In the genomic region with DNA sequence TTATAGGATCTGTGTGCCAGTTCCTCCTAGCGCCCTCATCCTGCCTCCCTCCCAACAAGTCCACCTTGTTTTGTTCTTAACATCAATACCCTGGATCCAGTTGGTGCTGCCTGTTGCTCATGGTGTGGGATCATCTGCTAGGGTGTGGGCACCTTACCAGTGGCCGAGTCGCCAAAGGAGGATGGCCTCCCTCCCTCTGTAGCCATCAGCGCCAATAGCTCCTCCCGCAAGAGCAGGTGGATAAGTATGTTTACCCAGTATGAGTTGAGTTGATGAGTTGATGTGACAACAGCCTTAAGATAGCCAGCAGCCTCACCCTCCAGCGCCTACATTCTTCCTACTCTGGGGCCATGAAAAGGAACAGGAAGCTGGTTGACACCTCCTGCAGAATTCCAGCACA, we compare ENCODE assay signal across 26 mouse cellular contexts. TPM values are rescaled to one million over a fixed set of nuclear protein-coding genes. Genes with fewer than 3 reads are reported as not detected.
DNase-seq lines count a peak whose midpoint lies in the region; ATAC-seq and TF ChIP-seq lines count a peak whose summit lies in the region.
"Had no signal": no experiment of that assay in that cellular context is flagged by ENCODE, and none has a peak within 500 bp of the region (broad histone marks: within the 10 kb centered on the region; RNA-seq: fewer than 3 reads in every experiment).

No protein-coding gene starts in this region.

- no peak overlapping the region for H3K4me3 ChIP-seq in intestine, embryonic 16.5 days (ENCODE audit: low read length)
- H3K4me3 ChIP-seq in intestine, postnatal 0 days (ENCODE audit: low read depth, low read length) = no peak overlapping the region
- H3K4me3 ChIP-seq in megakaryocyte, embryonic 14.5 days (replicated peaks) = peak overlapping the region; percentile 19
- peak overlapping the region; percentile 51 for H3K4me3 ChIP-seq in testis, adult 2 months (ENCODE audit: control insufficient read depth, low read depth, low read length)
- H3K4me3 ChIP-seq in stomach, postnatal 0 days (ENCODE audit: low read depth, low read length) = no peak overlapping the region
- no peak overlapping the region for H3K4me3 ChIP-seq in heart, embryonic 11.5 days (ENCODE audit: low read depth, low read length)
- H3K4me3 ChIP-seq: embryonic facial prominence, embryonic 13.5 days; embryonic facial prominence, embryonic 15.5 days; erythroblast, embryonic 14.5 days; forebrain, embryonic 10.5 days; forebrain, embryonic 12.5 days had no signal

- H3K27ac ChIP-seq in intestine, embryonic 16.5 days (ENCODE audit: low read length) = no peak overlapping the region
- H3K27ac ChIP-seq in intestine, postnatal 0 days (ENCODE audit: low read depth, low read length) = no peak overlapping the region
- no peak overlapping the region for H3K27ac ChIP-seq in testis, adult 2 months (ENCODE audit: control insufficient read depth, insufficient read depth, low read depth, low read length)
- no peak overlapping the region for H3K27ac ChIP-seq in stomach, postnatal 0 days (replicated peaks)
- no peak overlapping the region for H3K27ac ChIP-seq in heart, embryonic 11.5 days (ENCODE audit: low read depth, low read length)
- H3K27ac ChIP-seq: embryonic facial prominence, embryonic 13.5 days; embryonic facial prominence, embryonic 15.5 days; forebrain, embryonic 10.5 days; forebrain, embryonic 12.5 days had no signal

- no peak for TF ChIP-seq POLR2A in testis, adult 2 months (IDR thresholded peaks at IDR 0.05; ENCODE audit: control insufficient read depth, low read depth, low read length)

- no peak for TF ChIP-seq EP300 in stomach, postnatal 0 days (optimal IDR thresholded peaks at IDR 0.05)

- no peaks in the 10 kb centered on the region for H3K27me3 ChIP-seq in intestine, embryonic 16.5 days (replicated peaks; ENCODE audit: control insufficient read depth, insufficient read depth, low read length)
- H3K27me3 ChIP-seq in intestine, postnatal 0 days (replicated peaks; ENCODE audit: control insufficient read depth, insufficient read depth, low read length) = no peaks in the 10 kb centered on the region
- H3K27me3 ChIP-seq in megakaryocyte, embryonic 14.5 days (replicated peaks) = peaks cover 19% of the 10 kb centered on the region
- H3K27me3 ChIP-seq in testis, adult 2 months (ENCODE audit: control insufficient read depth, insufficient read depth, low read length) = no peaks in the 10 kb centered on the region
- no peaks in the 10 kb centered on the region for H3K27me3 ChIP-seq in stomach, postnatal 0 days (ENCODE audit: control insufficient read depth, insufficient read depth, low read length)
- no peaks in the 10 kb centered on the region for H3K27me3 ChIP-seq in heart, embryonic 11.5 days (ENCODE audit: control insufficient read depth, insufficient read depth, low read length)
- H3K27me3 ChIP-seq: embryonic facial prominence, embryonic 13.5 days; embryonic facial prominence, embryonic 15.5 days; forebrain, embryonic 12.5 days had no signal

- no peak overlapping the region for H3K4me2 ChIP-seq in intestine, embryonic 16.5 days (ENCODE audit: low read depth, low read length)
- H3K4me2 ChIP-seq in intestine, postnatal 0 days (replicated peaks; ENCODE audit: low read depth) = no peak overlapping the region
- H3K4me2 ChIP-seq in stomach, postnatal 0 days (replicated peaks; ENCODE audit: low read depth) = no peak overlapping the region
- H3K4me2 ChIP-seq in heart, embryonic 11.5 days = no peak overlapping the region
- H3K4me2 ChIP-seq: embryonic facial prominence, embryonic 13.5 days; embryonic facial prominence, embryonic 15.5 days; forebrain, embryonic 12.5 days had no signal

- no peak overlapping the region for H3K9ac ChIP-seq in intestine, embryonic 16.5 days (ENCODE audit: low read depth, low read length)
- H3K9ac ChIP-seq in intestine, postnatal 0 days (ENCODE audit: low read depth, low read length) = no peak overlapping the region
- no peak overlapping the region for H3K9ac ChIP-seq in stomach, postnatal 0 days (ENCODE audit: low read length)
- no peak overlapping the region for H3K9ac ChIP-seq in heart, embryonic 11.5 days (ENCODE audit: low read depth, low read length)
- H3K9ac ChIP-seq: embryonic facial prominence, embryonic 13.5 days; embryonic facial prominence, embryonic 15.5 days; forebrain, embryonic 12.5 days had no signal

- no peak for DNase-seq in testis, postnatal 10 days (ENCODE audit: low spot score)
- no peak for DNase-seq in stomach, postnatal 0 days (ENCODE audit: low spot score)
- DNase-seq: adrenal gland, adult 2 months; adrenal gland, postnatal 10 days; adrenal gland, postnatal 25 days; cerebellum, adult 11 months; cerebellum, adult 18-20 months; cerebellum, adult 8-10 months; cerebellum, adult 9-11 months; cerebellum, postnatal 14 days; cerebellum, postnatal 36 days; embryo, embryonic 11 days had no signal

- H3K9me3 ChIP-seq in intestine, embryonic 16.5 days (ENCODE audit: control insufficient read depth, low read length) = no peaks in the 10 kb centered on the region
- H3K9me3 ChIP-seq in intestine, postnatal 0 days (ENCODE audit: control insufficient read depth) = no peaks in the 10 kb centered on the region
- H3K9me3 ChIP-seq in megakaryocyte, embryonic 14.5 days = no peaks in the 10 kb centered on the region
- no peaks in the 10 kb centered on the region for H3K9me3 ChIP-seq in stomach, postnatal 0 days (ENCODE audit: control insufficient read depth, low read length)
- H3K9me3 ChIP-seq in heart, embryonic 11.5 days (replicated peaks; ENCODE audit: control insufficient read depth, low read length) = no peaks in the 10 kb centered on the region
- H3K9me3 ChIP-seq: embryonic facial prominence, embryonic 13.5 days; embryonic facial prominence, embryonic 15.5 days; forebrain, embryonic 10.5 days; forebrain, embryonic 12.5 days had no signal

- TF ChIP-seq CTCF in intestine, postnatal 0 days (IDR thresholded peaks at IDR 0.05; ENCODE audit: low read depth) = no peak
- no peak for TF ChIP-seq CTCF in testis, adult 2 months (IDR thresholded peaks at IDR 0.05; ENCODE audit: control insufficient read depth, insufficient read depth, insufficient replicate concordance, low read depth, low read length)
- no peak for TF ChIP-seq CTCF in stomach, postnatal 0 days (IDR thresholded peaks at IDR 0.05; ENCODE audit: low read depth)

- H3K36me3 ChIP-seq in intestine, embryonic 16.5 days (ENCODE audit: control insufficient read depth, insufficient read depth, low read length) = no peaks in the 10 kb centered on the region; the same call in 1 of the 2 replicates
- peaks cover 7% of the 10 kb centered on the region; the same call in 1 of the 2 replicates for H3K36me3 ChIP-seq in intestine, postnatal 0 days (ENCODE audit: control insufficient read depth, insufficient read depth)
- peaks cover 40% of the 10 kb centered on the region for H3K36me3 ChIP-seq in megakaryocyte, embryonic 14.5 days (replicated peaks; ENCODE audit: low read length)
- no peaks in the 10 kb centered on the region; the same call in 1 of the 2 replicates for H3K36me3 ChIP-seq in testis, adult 2 months (ENCODE audit: control insufficient read depth, insufficient read depth, low read length)
- H3K36me3 ChIP-seq in stomach, postnatal 0 days (ENCODE audit: control insufficient read depth, insufficient read depth, low read length) = 0 out of 2 replicates have a peak, but pooled peaks cover 2% of the 10 kb centered on the region
- H3K36me3 ChIP-seq in heart, embryonic 11.5 days (ENCODE audit: control insufficient read depth, insufficient read depth, low read length) = 0 out of 2 replicates have a peak, but pooled peaks cover 5% of the 10 kb centered on the region
- H3K36me3 ChIP-seq: embryonic facial prominence, embryonic 15.5 days had no signal

- WGBS in intestine, embryonic 16.5 days = 55% methylated on average over 6 of the region's 6 CpGs
- 50% methylated on average over 6 of the region's 6 CpGs for WGBS in intestine, postnatal 0 days
- WGBS in stomach, postnatal 0 days = 65% methylated on average over 6 of the region's 6 CpGs
- 58% methylated on average over 6 of the region's 6 CpGs for WGBS in heart, embryonic 11.5 days (ENCODE audit: insufficient replicate concordance)

- ATAC-seq in intestine, embryonic 16.5 days = peak; percentile 30; the same call in 1 of the 2 replicates
- ATAC-seq in intestine, postnatal 0 days = no peak
- ATAC-seq in megakaryocyte, adult 5-6 weeks (ENCODE audit: poor library complexity, severe bottlenecking) = no peak
- ATAC-seq in stomach, postnatal 0 days (ENCODE audit: low FRiP score, low TSS enrichment) = 0 out of 2 replicates have a peak, but pooled peaks have one; percentile 22
- ATAC-seq in heart, embryonic 11.5 days (replicated peaks; ENCODE audit: insufficient number of reproducible peaks, low FRiP score, low TSS enrichment) = no peak
- ATAC-seq: forebrain, embryonic 14.5 days had no signal

- H3K4me1 ChIP-seq in intestine, embryonic 16.5 days (ENCODE audit: control insufficient read depth, insufficient read depth, low read length) = 0 out of 2 replicates have a peak, but pooled peaks cover 2% of the 10 kb centered on the region
- H3K4me1 ChIP-seq in intestine, postnatal 0 days (replicated peaks; ENCODE audit: control insufficient read depth, insufficient read depth, low read length) = no peaks in the 10 kb centered on the region
- peaks cover 18% of the 10 kb centered on the region for H3K4me1 ChIP-seq in megakaryocyte, embryonic 14.5 days
- H3K4me1 ChIP-seq in testis, adult 2 months (ENCODE audit: control insufficient read depth, insufficient read depth, low read length) = no peaks in the 10 kb centered on the region; the same call in none of the 2 replicates
- H3K4me1 ChIP-seq in stomach, postnatal 0 days (replicated peaks; ENCODE audit: control insufficient read depth, insufficient read depth) = 0 out of 2 replicates have a peak, but pooled peaks cover 3% of the 10 kb centered on the region
- peaks cover 5% of the 10 kb centered on the region; the same call in 1 of the 2 replicates for H3K4me1 ChIP-seq in heart, embryonic 11.5 days (ENCODE audit: control insufficient read depth, insufficient read depth, low read length)
- H3K4me1 ChIP-seq: embryonic facial prominence, embryonic 13.5 days had no signal

RNA-seq across cellular contexts. Expression of a gene that starts 5.3 kb away (rescaled TPM):
- polyA plus RNA-seq in intestine, embryonic 16.5 days (2015; fragmentation: Nextera tagmentation; extraction: Ambion mirVana) = 5.2 and 5.6 TPM in 2 replicates
- 2.4 and 2.5 TPM in 2 replicates for polyA plus RNA-seq in intestine, postnatal 0 days (2015; fragmentation: Nextera tagmentation; extraction: Ambion mirVana)
- 0.70 TPM in 1 of 2 replicates, not detected in the other for polyA plus RNA-seq in megakaryocyte, embryonic 14.5 days (2012; ENCODE audit: insufficient read depth, low replicate concordance)
- total RNA-seq in megakaryocyte, adult 5-6 weeks (2015) = 0.41 and 0.49 TPM in 2 replicates
- 0.08 and 0.44 TPM in 2 replicates for total RNA-seq in megakaryocyte, adult 5-6 weeks (2017)
- polyA plus RNA-seq in testis, adult 2 months (2012; rRNA removed) = 28.1 and 30.4 TPM in 2 replicates
- 2.8 TPM in 2 replicates for polyA plus RNA-seq in stomach, postnatal 0 days (2015; fragmentation: Nextera tagmentation; extraction: Ambion mirVana)
- polyA plus RNA-seq in heart, embryonic 11.5 days (2014; fragmentation: Nextera tagmentation; extraction: Ambion mirVana) = 11.9 and 12.2 TPM in 2 replicates
- polyA plus RNA-seq: erythroblast, embryonic 14.5 days had no signal

RNA-seq across cellular contexts. Expression of a gene that starts 5.4 kb away (rescaled TPM):
- polyA plus RNA-seq in intestine, embryonic 16.5 days (2015; fragmentation: Nextera tagmentation; extraction: Ambion mirVana) = 0.37 and 0.39 TPM in 2 replicates
- 0.09 and 0.20 TPM in 2 replicates for polyA plus RNA-seq in intestine, postnatal 0 days (2015; fragmentation: Nextera tagmentation; extraction: Ambion mirVana)
- polyA plus RNA-seq in megakaryocyte, embryonic 14.5 days (2012; ENCODE audit: insufficient read depth, low replicate concordance) = 0.15 TPM in 1 of 2 replicates, not detected in the other
- 0.09 TPM in 1 of 2 replicates, not detected in the other for total RNA-seq in megakaryocyte, adult 5-6 weeks (2015)
- 0.15 TPM in 1 of 2 replicates, not detected in the other for total RNA-seq in megakaryocyte, adult 5-6 weeks (2017)
- 48.4 and 56.7 TPM in 2 replicates for polyA plus RNA-seq in testis, adult 2 months (2012; rRNA removed)
- 0.12 TPM in 2 replicates for polyA plus RNA-seq in stomach, postnatal 0 days (2015; fragmentation: Nextera tagmentation; extraction: Ambion mirVana)
- not detected in 2 replicates for polyA plus RNA-seq in heart, embryonic 11.5 days (2014; fragmentation: Nextera tagmentation; extraction: Ambion mirVana)
- total RNA-seq: common myeloid progenitor, adult 5-6 weeks had no signal

RNA-seq across cellular contexts. Expression of a gene that starts 14.2 kb away (rescaled TPM):
- polyA plus RNA-seq in intestine, embryonic 16.5 days (2015; fragmentation: Nextera tagmentation; extraction: Ambion mirVana) = 2.9 and 3.1 TPM in 2 replicates
- polyA plus RNA-seq in intestine, postnatal 0 days (2015; fragmentation: Nextera tagmentation; extraction: Ambion mirVana) = 2.1 and 2.2 TPM in 2 replicates
- 11.8 and 25.3 TPM in 2 replicates for polyA plus RNA-seq in megakaryocyte, embryonic 14.5 days (2012; ENCODE audit: insufficient read depth, low replicate concordance)
- total RNA-seq in megakaryocyte, adult 5-6 weeks (2015) = 4.0 and 4.1 TPM in 2 replicates
- 7.4 and 7.9 TPM in 2 replicates for total RNA-seq in megakaryocyte, adult 5-6 weeks (2017)
- polyA plus RNA-seq in testis, adult 2 months (2012; rRNA removed) = 0.64 and 0.72 TPM in 2 replicates
- polyA plus RNA-seq in stomach, postnatal 0 days (2015; fragmentation: Nextera tagmentation; extraction: Ambion mirVana) = 7.3 and 7.5 TPM in 2 replicates
- 2.9 and 3.0 TPM in 2 replicates for polyA plus RNA-seq in heart, embryonic 11.5 days (2014; fragmentation: Nextera tagmentation; extraction: Ambion mirVana)

RNA-seq across cellular contexts. Expression of a gene that starts 31.7 kb away (rescaled TPM):
- 95.3 and 122 TPM in 2 replicates for polyA plus RNA-seq in intestine, embryonic 16.5 days (2015; fragmentation: Nextera tagmentation; extraction: Ambion mirVana)
- 283 and 305 TPM in 2 replicates for polyA plus RNA-seq in intestine, postnatal 0 days (2015; fragmentation: Nextera tagmentation; extraction: Ambion mirVana)
- polyA plus RNA-seq in megakaryocyte, embryonic 14.5 days (2012; ENCODE audit: insufficient read depth, low replicate concordance) = 2.7 and 9.7 TPM in 2 replicates
- total RNA-seq in megakaryocyte, adult 5-6 weeks (2015) = 108 and 109 TPM in 2 replicates
- total RNA-seq in megakaryocyte, adult 5-6 weeks (2017) = 57.0 and 66.9 TPM in 2 replicates
- 16.2 and 18.5 TPM in 2 replicates for polyA plus RNA-seq in testis, adult 2 months (2012; rRNA removed)
- 47.5 and 53.3 TPM in 2 replicates for polyA plus RNA-seq in stomach, postnatal 0 days (2015; fragmentation: Nextera tagmentation; extraction: Ambion mirVana)
- 71.2 and 72.5 TPM in 2 replicates for polyA plus RNA-seq in heart, embryonic 11.5 days (2014; fragmentation: Nextera tagmentation; extraction: Ambion mirVana)

RNA-seq across cellular contexts. Expression of a gene that starts 36.6 kb away (rescaled TPM):
- polyA plus RNA-seq in intestine, embryonic 16.5 days (2015; fragmentation: Nextera tagmentation; extraction: Ambion mirVana) = 0.28 and 0.45 TPM in 2 replicates
- polyA plus RNA-seq in intestine, postnatal 0 days (2015; fragmentation: Nextera tagmentation; extraction: Ambion mirVana) = 1.9 TPM in 2 replicates
- 0.31 and 1.4 TPM in 2 replicates for polyA plus RNA-seq in megakaryocyte, embryonic 14.5 days (2012; ENCODE audit: insufficient read depth, low replicate concordance)
- total RNA-seq in megakaryocyte, adult 5-6 weeks (2015) = 0.25 TPM in 1 of 2 replicates, not detected in the other
- total RNA-seq in megakaryocyte, adult 5-6 weeks (2017) = not detected in 2 replicates
- polyA plus RNA-seq in testis, adult 2 months (2012; rRNA removed) = 710 and 768 TPM in 2 replicates
- polyA plus RNA-seq in stomach, postnatal 0 days (2015; fragmentation: Nextera tagmentation; extraction: Ambion mirVana) = 0.42 and 0.69 TPM in 2 replicates
- polyA plus RNA-seq in heart, embryonic 11.5 days (2014; fragmentation: Nextera tagmentation; extraction: Ambion mirVana) = 0.13 and 0.23 TPM in 2 replicates
- total RNA-seq: common myeloid progenitor, adult 5-6 weeks; MEL had no signal
- polyA plus RNA-seq: erythroblast, embryonic 14.5 days had no signal

Comparison
In these comparisons a context has a peak if more than half of its experiments do, and no peak if none do; other contexts are left out.
1. ATAC-seq: peak in intestine, embryonic 16.5 days (single experiment) and stomach, postnatal 0 days (single experiment); none in intestine, postnatal 0 days (single experiment), megakaryocyte, adult 5-6 weeks (single experiment) and heart, embryonic 11.5 days (single experiment).
2. H3K4me3 ChIP-seq: peak in megakaryocyte, embryonic 14.5 days (single experiment) and testis, adult 2 months (single experiment); none in intestine, embryonic 16.5 days (single experiment), intestine, postnatal 0 days (single experiment), stomach, postnatal 0 days (single experiment) and heart, embryonic 11.5 days (single experiment).
3. RNA of a gene that starts 5.4 kb away (polyA plus RNA-seq): 48.4 to 56.7 TPM in testis, adult 2 months; 0.37 to 0.39 TPM in intestine, embryonic 16.5 days, 0.09 to 0.20 TPM in intestine, postnatal 0 days, 0.15 TPM in megakaryocyte, embryonic 14.5 days, 0.12 TPM in stomach, postnatal 0 days and not detected in heart, embryonic 11.5 days; every median in the first group is over 10 times any median in the second.